Mouse (Mus musculus): ENCODE data around the gene Rassf7. TPM values are rescaled to one million over a fixed set of nuclear protein-coding genes. Genes with fewer than 3 reads are reported as not detected.

The Rassf7 gene
- polyA plus RNA-seq, 1 experiment: not detected

GRCm38 (mm10) chr7:141264041-141264700 is 48.5 kb downstream of the Rassf7 start:
- peaks cover 8% of the 10 kb centered on the region for H3K4me1 ChIP-seq (ENCODE audit: control insufficient read depth, insufficient read depth, low read length)
- 77% methylated on average over 11 of the region's 11 CpGs for WGBS
- TF ChIP-seq CTCF (IDR thresholded peaks at IDR 0.05; ENCODE audit: insufficient read depth, low read depth, low read length) (no peak), POLR2A (IDR thresholded peaks at IDR 0.05; ENCODE audit: insufficient read depth, low read depth, low read length) (no peak)
- no peak overlapping the region for H3K4me3 ChIP-seq (ENCODE audit: insufficient read depth, low read depth, low read length)
- no peak overlapping the region for H3K27ac ChIP-seq (ENCODE audit: insufficient read depth, low read depth, low read length)

GRCm38 (mm10) chr7:141264761-141265410 is 49.2 kb downstream of the Rassf7 start:
- H3K4me3 ChIP-seq (ENCODE audit: insufficient read depth, low read depth, low read length): no peak overlapping the region
- H3K4me1 ChIP-seq (ENCODE audit: control insufficient read depth, insufficient read depth, low read length): peaks cover 8% of the 10 kb centered on the region
- TF ChIP-seq CTCF (IDR thresholded peaks at IDR 0.05; ENCODE audit: insufficient read depth, low read depth, low read length) (no peak), POLR2A (IDR thresholded peaks at IDR 0.05; ENCODE audit: insufficient read depth, low read depth, low read length) (no peak)
- H3K27ac ChIP-seq (ENCODE audit: insufficient read depth, low read depth, low read length): no peak overlapping the region
- 41% methylated on average over 12 of the region's 12 CpGs for WGBS

GRCm38 (mm10) chr7:141265411-141265738 is 49.7 kb downstream of the Rassf7 start:
- Histone ChIP-seq H3K4me1 (ENCODE audit: control insufficient read depth, insufficient read depth, low read length) (peaks cover 8% of the 10 kb centered on the region), H3K4me3 (ENCODE audit: insufficient read depth, low read depth, low read length) (no peak overlapping the region), H3K27ac (ENCODE audit: insufficient read depth, low read depth, low read length) (no peak overlapping the region)
- 36% methylated on average over 11 of the region's 11 CpGs for WGBS
- TF ChIP-seq POLR2A (IDR thresholded peaks at IDR 0.05; ENCODE audit: insufficient read depth, low read depth, low read length): no peak

DNA sequence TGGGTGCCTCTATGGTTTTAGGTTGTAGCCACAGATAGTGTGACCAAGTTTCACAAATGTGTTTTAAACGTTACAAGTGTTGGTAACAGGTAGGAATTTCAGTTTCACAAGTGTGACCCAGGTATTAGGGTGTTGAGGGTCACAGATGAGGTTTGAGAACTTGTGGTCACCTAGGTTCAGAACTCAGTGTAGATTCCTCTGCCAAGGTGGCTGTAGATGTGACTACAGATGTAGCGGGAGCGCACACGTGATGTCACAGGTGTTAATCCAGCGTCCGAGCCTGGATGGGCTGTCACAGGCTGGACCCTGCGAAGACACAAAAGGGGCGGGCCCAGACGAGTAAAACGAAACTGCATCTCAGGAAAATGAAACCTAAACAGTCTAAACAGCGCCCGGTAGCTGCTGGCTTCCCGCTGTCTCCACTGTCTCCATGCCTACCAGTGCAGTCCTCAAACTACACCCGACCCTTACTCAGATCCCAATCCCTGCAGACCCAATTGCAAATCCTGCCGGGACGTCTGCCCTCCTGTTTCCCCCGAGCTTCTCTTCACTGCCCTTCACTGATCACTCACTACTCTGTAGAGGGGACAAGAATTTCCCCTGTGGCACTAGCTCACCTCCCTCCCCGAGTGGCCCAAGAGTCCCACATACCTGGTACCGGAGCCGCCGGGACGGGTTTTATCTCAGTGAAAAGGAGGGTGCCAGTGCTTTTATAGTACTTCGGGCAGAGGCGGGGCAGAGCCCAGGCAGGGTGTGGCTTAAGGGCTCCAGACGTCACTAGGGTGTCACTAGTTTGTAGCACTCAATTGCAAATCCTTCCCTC is 50.3 kb downstream of the Rassf7 start, which contains the start of gene Irf7:
Irf7 (minus strand) TSS at position 743 of the 823 bp plus-strand sequence.
- TF ChIP-seq POLR2A (IDR thresholded peaks at IDR 0.05; ENCODE audit: insufficient read depth, low read depth, low read length) (no peak), CTCF (IDR thresholded peaks at IDR 0.05; ENCODE audit: insufficient read depth, low read depth, low read length) (no peak)
- peak within 1 kb of the TSS; percentile 42 for H3K4me3 ChIP-seq (ENCODE audit: insufficient read depth, low read depth, low read length)
- 9% methylated on average over 25 of the region's 25 CpGs for WGBS
- H3K27ac ChIP-seq (ENCODE audit: insufficient read depth, low read depth, low read length): no peak within 1 kb of the TSS
- H3K4me1 ChIP-seq (ENCODE audit: control insufficient read depth, insufficient read depth, low read length): peaks cover 8% of the 10 kb centered on the region

Other genes starting within 250 kb of the Rassf7 start
- not detected in 2 replicates for gene Ifitm1, start 248.6 kb upstream of the Rassf7 start, polyA plus RNA-seq (2012; ENCODE audit: insufficient read depth, insufficient read length, low replicate concordance, missing spikeins)
- gene Ifitm3, start 205.1 kb upstream of the Rassf7 start, polyA plus RNA-seq (2012; ENCODE audit: insufficient read depth, insufficient read length, low replicate concordance, missing spikeins): not detected in 2 replicates
- gene Ifitm6, start 197.9 kb upstream of the Rassf7 start, polyA plus RNA-seq (2012; ENCODE audit: insufficient read depth, insufficient read length, low replicate concordance, missing spikeins): not detected in 2 replicates
- not detected in 2 replicates for gene Gm17387, start 186.7 kb upstream of the Rassf7 start, polyA plus RNA-seq (2012; ENCODE audit: insufficient read depth, insufficient read length, low replicate concordance, missing spikeins)
- not detected in 2 replicates for gene B4galnt4, start 154.8 kb upstream of the Rassf7 start, polyA plus RNA-seq (2012; ENCODE audit: insufficient read depth, insufficient read length, low replicate concordance, missing spikeins)
- gene Pkp3, start 137.6 kb upstream of the Rassf7 start, polyA plus RNA-seq (2012; ENCODE audit: insufficient read depth, insufficient read length, low replicate concordance, missing spikeins): not detected in 2 replicates
- not detected in 2 replicates for gene Sigirr, start 115.3 kb upstream of the Rassf7 start, polyA plus RNA-seq (2012; ENCODE audit: insufficient read depth, insufficient read length, low replicate concordance, missing spikeins)
- not detected in 2 replicates for gene Ano9, start 98.1 kb upstream of the Rassf7 start, polyA plus RNA-seq (2012; ENCODE audit: insufficient read depth, insufficient read length, low replicate concordance, missing spikeins)
- gene Ptdss2, start 93.5 kb upstream of the Rassf7 start, polyA plus RNA-seq (2012; ENCODE audit: insufficient read depth, insufficient read length, low replicate concordance, missing spikeins): not detected in 2 replicates
- not detected in 2 replicates for gene Rnh1, start 43.0 kb upstream of the Rassf7 start, polyA plus RNA-seq (2012; ENCODE audit: insufficient read depth, insufficient read length, low replicate concordance, missing spikeins)
- gene Hras, start 21.9 kb upstream of the Rassf7 start, polyA plus RNA-seq (2012; ENCODE audit: insufficient read depth, insufficient read length, low replicate concordance, missing spikeins): not detected in 2 replicates
- not detected in 2 replicates for gene Lrrc56, start 21.7 kb upstream of the Rassf7 start, polyA plus RNA-seq (2012; ENCODE audit: insufficient read depth, insufficient read length, low replicate concordance, missing spikeins)
- gene Lmntd2, start 1.8 kb upstream of the Rassf7 start, polyA plus RNA-seq (2012; ENCODE audit: insufficient read depth, insufficient read length, low replicate concordance, missing spikeins): not detected in 2 replicates
- gene Phrf1, start 12.9 kb downstream of the Rassf7 start, polyA plus RNA-seq (2012; ENCODE audit: insufficient read depth, insufficient read length, low replicate concordance, missing spikeins): not detected in 2 replicates
- gene Irf7, start 50.6 kb downstream of the Rassf7 start, polyA plus RNA-seq (2012; ENCODE audit: insufficient read depth, insufficient read length, low replicate concordance, missing spikeins): not detected in 2 replicates
- gene Cdhr5, start 60.9 kb downstream of the Rassf7 start, polyA plus RNA-seq (2012; ENCODE audit: insufficient read depth, insufficient read length, low replicate concordance, missing spikeins): not detected in 2 replicates
- gene Sct, start 63.3 kb downstream of the Rassf7 start, polyA plus RNA-seq (2012; ENCODE audit: insufficient read depth, insufficient read length, low replicate concordance, missing spikeins): not detected in 2 replicates
- gene Drd4, start 76.1 kb downstream of the Rassf7 start, polyA plus RNA-seq (2012; ENCODE audit: insufficient read depth, insufficient read length, low replicate concordance, missing spikeins): not detected in 2 replicates
- not detected in 2 replicates for gene Deaf1, start 111.8 kb downstream of the Rassf7 start, polyA plus RNA-seq (2012; ENCODE audit: insufficient read depth, insufficient read length, low replicate concordance, missing spikeins)
- not detected in 2 replicates for gene Tmem80, start 111.9 kb downstream of the Rassf7 start, polyA plus RNA-seq (2012; ENCODE audit: insufficient read depth, insufficient read length, low replicate concordance, missing spikeins)
- not detected in 2 replicates for gene Eps8l2, start 123.0 kb downstream of the Rassf7 start, polyA plus RNA-seq (2012; ENCODE audit: insufficient read depth, insufficient read length, low replicate concordance, missing spikeins)
- not detected in 2 replicates for gene Taldo1, start 176.3 kb downstream of the Rassf7 start, polyA plus RNA-seq (2012; ENCODE audit: insufficient read depth, insufficient read length, low replicate concordance, missing spikeins)
- gene Gatd1, start 198.3 kb downstream of the Rassf7 start, polyA plus RNA-seq (2012; ENCODE audit: insufficient read depth, insufficient read length, low replicate concordance, missing spikeins): not detected in 2 replicates
- 518 TPM in 1 of 2 replicates, not detected in the other for gene Cend1, start 213.6 kb downstream of the Rassf7 start, polyA plus RNA-seq (2012; ENCODE audit: insufficient read depth, insufficient read length, low replicate concordance, missing spikeins)
- not detected in 2 replicates for gene Slc25a22, start 222.0 kb downstream of the Rassf7 start, polyA plus RNA-seq (2012; ENCODE audit: insufficient read depth, insufficient read length, low replicate concordance, missing spikeins)
- gene Pidd1, start 228.2 kb downstream of the Rassf7 start, polyA plus RNA-seq (2012; ENCODE audit: insufficient read depth, insufficient read length, low replicate concordance, missing spikeins): not detected in 2 replicates
- gene Rplp2, start 231.5 kb downstream of the Rassf7 start, polyA plus RNA-seq (2012; ENCODE audit: insufficient read depth, insufficient read length, low replicate concordance, missing spikeins): 977 TPM in 1 of 2 replicates, not detected in the other
- gene Pnpla2, start 239.3 kb downstream of the Rassf7 start, polyA plus RNA-seq (2012; ENCODE audit: insufficient read depth, insufficient read length, low replicate concordance, missing spikeins): not detected in 2 replicates
- gene Cracr2b, start 245.2 kb downstream of the Rassf7 start, polyA plus RNA-seq (2012; ENCODE audit: insufficient read depth, insufficient read length, low replicate concordance, missing spikeins): not detected in 2 replicates

Measured in olfactory bulb, adult 2 months (tissue).